ENCODE assay signal across 8 mouse cellular contexts in genomic region chr14:34234630-34235380, GRCm38 (mm10). TPM values are rescaled to one million over a fixed set of nuclear protein-coding genes. Genes with fewer than 3 reads are reported as not detected.
DNase-seq lines count a peak whose midpoint lies in the region; ATAC-seq lines count a peak whose summit lies in the region.

No protein-coding gene starts in this region.

- H3K27me3 ChIP-seq in embryonic facial prominence, embryonic 10.5 days (replicated peaks; ENCODE audit: low read depth, poor library complexity, severe bottlenecking): no peaks in the 10 kb centered on the region
- no peaks in the 10 kb centered on the region for H3K27me3 ChIP-seq in heart, embryonic 10.5 days (ENCODE audit: insufficient read depth, poor library complexity, severe bottlenecking)
- no peaks in the 10 kb centered on the region for H3K27me3 ChIP-seq in midbrain, embryonic 16.5 days (ENCODE audit: control insufficient read depth, insufficient read depth, low read depth, low read length)

- DNase-seq in A20 (ENCODE audit: low read depth, low spot score) (peak; percentile 63), liver (peak; percentile 64)
- DNase-seq in adrenal gland, postnatal 14 days: peak; percentile 83
- DNase-seq in embryonic facial prominence, embryonic 10.5 days (ENCODE audit: low spot score): peak; percentile 83
- peak; percentile 93 for DNase-seq in heart, embryonic 10.5 days (ENCODE audit: low spot score)
- DNase-seq in kidney, adult 8-10 months: peak; percentile 72 to 77
- DNase-seq in telencephalon, adult 2 months (ENCODE audit: low read depth, low spot score): peak; percentile 6

- no peak overlapping the region for H3K27ac ChIP-seq in embryonic facial prominence, embryonic 10.5 days (replicated peaks)
- H3K27ac ChIP-seq in heart, embryonic 10.5 days: no peak overlapping the region
- H3K27ac ChIP-seq in midbrain, embryonic 16.5 days (ENCODE audit: low read length): no peak overlapping the region

- peak overlapping the region; percentile 64 for H3K9ac ChIP-seq in midbrain, embryonic 16.5 days (ENCODE audit: low read depth, low read length)

- H3K36me3 ChIP-seq in embryonic facial prominence, embryonic 10.5 days (replicated peaks): no peaks in the 10 kb centered on the region
- no peaks in the 10 kb centered on the region; the same call in 1 of the 2 replicates for H3K36me3 ChIP-seq in heart, embryonic 10.5 days
- no peaks in the 10 kb centered on the region for H3K36me3 ChIP-seq in midbrain, embryonic 16.5 days (ENCODE audit: control insufficient read depth, insufficient read depth, low read length)

- H3K4me2 ChIP-seq in midbrain, embryonic 16.5 days (ENCODE audit: low read length): peak overlapping the region; percentile 86

- H3K4me1 ChIP-seq in embryonic facial prominence, embryonic 10.5 days: peaks cover 7% of the 10 kb centered on the region
- H3K4me1 ChIP-seq in heart, embryonic 10.5 days: peaks cover 6% of the 10 kb centered on the region
- H3K4me1 ChIP-seq in midbrain, embryonic 16.5 days (ENCODE audit: control insufficient read depth, insufficient read depth, low read length): peaks cover 3% of the 10 kb centered on the region; the same call in 1 of the 2 replicates

- ATAC-seq in midbrain, embryonic 16.5 days: peak; percentile 99

- no peaks in the 10 kb centered on the region for H3K9me3 ChIP-seq in embryonic facial prominence, embryonic 10.5 days
- H3K9me3 ChIP-seq in heart, embryonic 10.5 days: no peaks in the 10 kb centered on the region
- no peaks in the 10 kb centered on the region for H3K9me3 ChIP-seq in midbrain, embryonic 16.5 days (replicated peaks; ENCODE audit: control insufficient read depth, low read length, poor library complexity, severe bottlenecking)

- H3K4me3 ChIP-seq in embryonic facial prominence, embryonic 10.5 days: peak overlapping the region; percentile 51
- peak overlapping the region; percentile 53 for H3K4me3 ChIP-seq in heart, embryonic 10.5 days
- peak overlapping the region; percentile 40 for H3K4me3 ChIP-seq in midbrain, embryonic 16.5 days (ENCODE audit: low read depth, low read length)

- WGBS in embryonic facial prominence, embryonic 10.5 days: 4% methylated on average over 16 of the region's 16 CpGs
- WGBS in heart, embryonic 10.5 days: 5% methylated on average over 16 of the region's 16 CpGs
- WGBS in midbrain, embryonic 16.5 days: 2% methylated on average over 16 of the region's 16 CpGs

RNA-seq across cellular contexts. Expression of gene Syt15, which starts 15.4 kb away (rescaled TPM):
- 0.44 and 1.5 TPM in 2 replicates for total RNA-seq in adrenal gland, postnatal 14 days (2021)
- polyA plus RNA-seq in embryonic facial prominence, embryonic 10.5 days (2016; fragmentation: Nextera tagmentation; extraction: Ambion mirVana): 0.04 and 0.08 TPM in 2 replicates
- 0.29 and 0.52 TPM in 2 replicates for polyA plus RNA-seq in heart, embryonic 10.5 days (2016; fragmentation: Nextera tagmentation; extraction: Ambion mirVana)
- polyA plus RNA-seq in midbrain, embryonic 16.5 days (2015; fragmentation: Nextera tagmentation; extraction: Ambion mirVana): 0.63 and 0.68 TPM in 2 replicates

RNA-seq across cellular contexts. Expression of gene Gprin2, which starts 33.4 kb away (rescaled TPM):
- 0.48 and 1.2 TPM in 2 replicates for total RNA-seq in adrenal gland, postnatal 14 days (2021)
- 0.18 and 1.0 TPM in 2 replicates for polyA plus RNA-seq in embryonic facial prominence, embryonic 10.5 days (2016; fragmentation: Nextera tagmentation; extraction: Ambion mirVana)
- 0.17 and 0.46 TPM in 2 replicates for polyA plus RNA-seq in heart, embryonic 10.5 days (2016; fragmentation: Nextera tagmentation; extraction: Ambion mirVana)
- 8.5 and 8.7 TPM in 2 replicates for polyA plus RNA-seq in midbrain, embryonic 16.5 days (2015; fragmentation: Nextera tagmentation; extraction: Ambion mirVana)

Comparison
In these comparisons a context has a peak if more than half of its experiments do, and no peak if none do; other contexts are left out.
1. DNase-seq: peak in every context shown above with its lines; median percentile 93 in heart, embryonic 10.5 days; 83 in adrenal gland, postnatal 14 days; 83 in embryonic facial prominence, embryonic 10.5 days; 74 in kidney, adult 8-10 months; 64 in liver; 63 in A20; 6 in telencephalon, adult 2 months.